Mouse (Mus musculus) neural tube, postnatal 0 days (tissue): ENCODE results near the gene Armh2. TPM values are rescaled to one million over a fixed set of nuclear protein-coding genes. Genes with fewer than 3 reads are reported as not detected.

ENCODE experiments used
- polyA plus RNA-seq: library from polyadenylated mRNA; unstranded; fragments of >200 nt; fragmentation: Nextera tagmentation; extraction: Ambion mirVana; gene quantifications from 2 replicates; pipeline ENCODE4 v1.2.1, GENCODE M21; 2015

Armh2 gene
- not detected in 2 replicates for polyA plus RNA-seq

GRCm38 (mm10) chr13:24741028-24741427, at the start of gene Armh2:
TSS of gene Armh2 (plus strand) at chr13:24741232.

DNA sequence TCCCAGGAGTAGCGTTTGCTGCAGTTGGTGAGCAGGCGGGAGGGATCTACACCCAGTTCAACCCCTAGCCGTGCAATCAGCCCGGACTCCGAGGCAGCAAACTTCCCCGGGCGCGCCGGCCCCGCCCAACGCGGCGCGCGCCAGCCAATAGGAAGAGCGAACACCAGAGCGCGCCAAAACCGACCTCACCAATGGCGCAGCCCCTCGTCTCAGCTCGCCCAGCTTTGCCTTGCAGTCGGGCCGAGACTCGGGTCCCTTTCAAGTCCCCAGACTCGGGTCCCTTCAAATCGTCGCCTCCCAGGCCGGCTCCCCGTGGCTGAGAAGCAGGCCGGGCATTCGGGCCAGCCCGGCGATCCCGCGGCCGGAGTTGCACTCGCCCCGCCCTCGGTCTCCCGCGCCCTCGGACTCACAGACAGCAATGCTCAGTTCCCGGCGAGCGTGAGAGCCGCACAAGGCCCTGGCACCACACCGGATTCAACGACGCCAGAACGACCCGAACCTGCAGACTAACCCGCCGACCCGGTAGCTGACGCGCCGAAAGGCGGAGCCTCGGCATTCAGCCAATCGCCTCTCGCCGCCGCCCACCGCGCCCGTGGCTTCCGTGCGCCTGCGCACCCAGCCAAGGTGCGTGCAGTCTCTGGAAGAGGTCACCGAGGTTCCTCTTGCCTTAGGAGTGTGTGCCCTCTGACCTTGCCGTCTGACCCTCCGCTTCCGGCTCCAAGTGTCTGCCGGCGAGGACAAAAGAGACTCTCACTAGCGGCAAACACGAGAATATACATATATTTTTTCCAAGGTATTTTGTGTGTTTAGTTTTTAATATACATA, 20.6 kb downstream of the Armh2 start, which contains the start of gene Gmnn:
Gmnn (minus strand) TSS at position 521 of the 825 bp plus-strand sequence.

Other genes with a start within 250 kb of the Armh2 start
- gene Ripor2, start 159.0 kb upstream of the Armh2 start, polyA plus RNA-seq = 16.7 and 20.2 TPM in 2 replicates
- 13.3 and 14.0 TPM in 2 replicates for gene Gmnn, start 20.7 kb downstream of the Armh2 start, polyA plus RNA-seq
- 16.6 and 18.7 TPM in 2 replicates for gene BC005537, start 60.4 kb downstream of the Armh2 start, polyA plus RNA-seq
- 76.4 and 85.4 TPM in 2 replicates for gene Acot13, start 90.3 kb downstream of the Armh2 start, polyA plus RNA-seq
- 29.5 TPM in 2 replicates for gene Tdp2, start 90.4 kb downstream of the Armh2 start, polyA plus RNA-seq
- gene D130043K22Rik, start 103.9 kb downstream of the Armh2 start, polyA plus RNA-seq = 6.2 and 7.8 TPM in 2 replicates
- gene Aldh5a1, start 196.4 kb downstream of the Armh2 start, polyA plus RNA-seq = 18.9 and 20.0 TPM in 2 replicates
- 3.1 and 3.6 TPM in 2 replicates for gene Gpld1, start 201.9 kb downstream of the Armh2 start, polyA plus RNA-seq